Mouse (Mus musculus): ENCODE measurements at regions not wholly inside any gene's neighbourhood (a gene's known extent, or its start where the extent isn't known, plus 50 kb on each side); places are given as distances from the start of the nearest gene placed in this dataset.

- no peak for ATAC-seq (ENCODE audit: low TSS enrichment)
Observed at GRCm38 (mm10) chr2:92856047-92856446, 58.9 kb upstream of the Syt13 start.

- no peak for ATAC-seq (ENCODE audit: low TSS enrichment)
Observed at GRCm38 (mm10) chr2:92860502-92861197, 54.2 kb upstream of the Syt13 start.

All from frontal cortex, adult (tissue).